Mouse (Mus musculus): ENCODE results near the gene Cmah.

DNA sequence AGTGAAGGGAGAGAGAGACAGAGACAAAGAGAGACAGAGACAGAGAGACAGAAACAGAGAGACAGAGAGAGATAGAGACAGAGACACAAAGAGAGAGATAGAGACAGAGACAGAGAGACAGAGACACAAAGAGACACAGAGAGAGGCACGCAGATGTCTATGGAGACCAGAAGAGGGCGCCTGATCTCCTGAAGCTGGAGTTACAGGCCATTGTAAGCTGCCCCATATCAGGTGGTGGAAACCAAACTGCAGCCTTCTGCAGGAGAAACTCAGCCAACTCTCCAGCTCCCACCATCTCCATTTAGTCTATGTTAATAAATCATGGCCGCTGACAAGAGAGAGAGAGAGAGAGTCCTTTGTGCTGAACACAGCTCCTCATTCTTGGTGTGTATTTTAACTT lies 172.3 kb downstream of the Cmah start:
- TF ChIP-seq POLR2AphosphoS2 (IDR thresholded peaks at IDR 0.05; ENCODE audit: insufficient read length, low read depth) = no peak
- no peak for TF ChIP-seq MAX (IDR thresholded peaks at IDR 0.05; ENCODE audit: low read depth)
- no peak for TF ChIP-seq TCF12 (IDR thresholded peaks at IDR 0.05; ENCODE audit: insufficient read depth, poor library complexity, severe bottlenecking)
- no peak for TF ChIP-seq E2F4 (IDR thresholded peaks at IDR 0.05; ENCODE audit: insufficient read depth)
- no peak for TF ChIP-seq POLR2A (IDR thresholded peaks at IDR 0.05; ENCODE audit: insufficient read length, low read depth)
- no peak for TF ChIP-seq USF1 (IDR thresholded peaks at IDR 0.05; ENCODE audit: low read depth)
- TF ChIP-seq MYOG (IDR thresholded peaks at IDR 0.05; ENCODE audit: control insufficient read depth in 1 of 3, insufficient read depth in 1 of 3, insufficient read length in 2 of 3, low read depth in 2 of 3) = no peak
- TF ChIP-seq SRF (IDR thresholded peaks at IDR 0.05; ENCODE audit: control insufficient read depth, insufficient read length, low read depth) = no peak
- TF ChIP-seq MYOD1 (IDR thresholded peaks at IDR 0.05; ENCODE audit: control insufficient read depth in 1 of 3, insufficient read length in 2 of 3, low read depth in 2 of 3) = no peak
- TF ChIP-seq TCF3 (IDR thresholded peaks at IDR 0.05; ENCODE audit: insufficient read length, low read depth) = no peak

All from myocyte (in vitro differentiated cells).